Mouse (Mus musculus): ENCODE results near the gene Prr22.

DNA sequence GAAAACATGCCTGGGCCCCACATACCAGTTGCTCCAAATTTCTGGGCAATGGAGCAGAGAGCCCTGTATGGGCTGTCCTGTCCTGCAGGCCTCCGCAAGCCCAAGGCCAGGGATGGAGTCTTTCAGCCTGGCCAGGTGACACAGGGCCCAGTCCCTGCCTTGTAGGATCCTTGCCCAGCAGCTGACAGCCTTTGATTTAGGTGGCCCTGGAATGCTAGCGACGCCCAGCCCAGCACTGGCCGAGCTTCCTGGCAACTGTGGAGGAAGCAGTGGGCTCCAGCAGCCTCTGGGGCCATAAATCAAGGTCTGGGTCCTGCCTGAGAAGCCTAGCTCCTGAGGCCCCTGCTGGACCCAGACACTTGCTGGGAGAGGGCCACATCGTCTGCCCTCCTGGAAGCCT is 47.6 kb upstream of the Prr22 start:
- TF ChIP-seq CTCF (conservative IDR thresholded peaks at IDR 0.05; ENCODE audit: insufficient read depth, insufficient read length, low read depth, low read length) (no peak), POLR2A (IDR thresholded peaks at IDR 0.05; ENCODE audit: low read depth, low read length) (no peak)

Data from kidney, adult 2 months (tissue).